Mouse (Mus musculus): Measurements from ENCODE around the gene F8a. TPM values are rescaled to one million over a fixed set of nuclear protein-coding genes. Genes with fewer than 3 reads are reported as not detected.
A peak's percentile ranks its signal among the peaks of the same experiment; 100 is the strongest.
"Not testable (repeated sequence)": the region's sequence is repeated elsewhere in the genome, so short reads cannot be mapped to it uniquely, and the experiment has no call there.

F8a gene
- 8.4 and 9.2 TPM in 2 replicates for polyA plus RNA-seq (2014; fragmentation: Nextera tagmentation; extraction: Ambion mirVana)

DNA sequence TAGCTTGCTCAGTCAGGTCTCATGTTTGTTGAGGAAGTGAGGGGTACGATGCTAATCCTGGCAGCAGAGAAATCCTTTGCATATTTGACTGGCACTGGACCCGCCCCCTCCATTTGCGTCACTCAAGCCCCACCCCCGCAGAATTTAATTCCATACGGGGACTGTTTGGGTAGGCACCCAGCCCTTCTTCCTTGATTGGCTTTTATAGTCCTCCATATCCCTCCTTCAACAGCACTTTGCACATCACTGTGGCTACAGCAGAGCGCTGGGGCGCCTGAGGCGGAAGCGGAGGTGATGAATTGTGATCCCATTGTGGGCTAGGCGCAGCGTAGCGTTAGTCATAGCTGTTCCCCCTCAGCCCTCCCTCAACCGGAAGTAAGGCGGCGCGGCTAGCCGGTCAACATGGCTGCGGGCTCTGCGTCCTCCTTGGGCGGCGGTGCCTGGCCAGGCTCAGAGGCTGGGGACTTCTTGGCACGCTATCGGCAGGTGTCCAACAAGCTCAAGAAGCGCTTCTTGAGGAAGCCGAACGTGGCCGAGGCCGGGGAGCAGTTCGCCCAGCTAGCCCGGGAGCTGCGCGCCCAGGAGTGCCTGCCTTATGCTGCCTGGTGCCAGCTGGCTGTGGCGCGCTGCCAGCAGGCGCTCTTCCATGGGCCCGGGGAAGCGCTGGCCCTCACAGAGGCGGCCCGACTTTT, at the start of gene F8a:
F8a (plus strand) TSS at position 378 of the 692 bp plus-strand sequence.
- WGBS (ENCODE audit: insufficient replicate concordance): 10% methylated on average over 35 of the region's 39 CpGs

DNA sequence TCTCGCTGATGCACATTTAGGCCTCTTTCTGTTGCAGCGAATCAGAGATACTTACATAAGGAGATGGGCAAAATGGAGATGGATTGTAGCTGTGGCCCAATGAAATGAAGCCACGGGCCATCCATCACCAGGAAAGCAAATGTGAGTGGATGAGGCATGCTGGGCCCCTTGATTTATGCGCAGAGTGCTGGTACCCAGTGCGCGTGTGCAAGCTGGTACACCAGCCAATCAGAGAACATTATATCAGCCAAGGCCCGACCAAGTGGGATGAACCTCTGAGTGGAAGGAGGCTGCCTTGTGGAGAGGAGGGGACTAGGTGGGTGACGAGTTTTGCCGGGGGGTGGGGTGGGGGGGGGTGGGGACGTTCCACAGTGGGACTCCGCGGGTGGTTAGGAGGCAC, 36.2 kb upstream of the F8a start, which contains the start of gene Xlr3b:
Xlr3b (plus strand) TSS at position 274 of the 400 bp plus-strand sequence.
- H3K36me3 ChIP-seq (ENCODE audit: control insufficient read depth, insufficient read depth, low read length); H3K9me3 ChIP-seq (replicated peaks; ENCODE audit: control insufficient read depth, low read length); H3K27ac ChIP-seq (ENCODE audit: low read depth, low read length); H3K4me1 ChIP-seq (ENCODE audit: control insufficient read depth, insufficient read depth, low read length); H3K4me3 ChIP-seq (ENCODE audit: low read depth, low read length); ATAC-seq (replicated peaks; ENCODE audit: insufficient number of reproducible peaks, low FRiP score, low TSS enrichment); H3K4me2 ChIP-seq; H3K9ac ChIP-seq (ENCODE audit: low read depth, low read length); H3K27me3 ChIP-seq (ENCODE audit: control insufficient read depth, insufficient read depth, low read length): not testable (repeated sequence)
- 75% methylated on average over 11 of the region's 12 CpGs for WGBS (ENCODE audit: insufficient replicate concordance)

More for the DNA sequence above, at the start of gene F8a:
- Histone ChIP-seq H3K4me2 (peak within 1 kb of the TSS; percentile 81), H3K27ac (ENCODE audit: low read depth, low read length) (peak within 1 kb of the TSS; percentile 73), H3K4me1 (ENCODE audit: control insufficient read depth, insufficient read depth, low read length) (no peaks in the 10 kb centered on the region), H3K27me3 (ENCODE audit: control insufficient read depth, insufficient read depth, low read length) (peaks cover 10% of the 10 kb centered on the region), H3K9me3 (replicated peaks; ENCODE audit: control insufficient read depth, low read length) (no peaks in the 10 kb centered on the region), H3K36me3 (ENCODE audit: control insufficient read depth, insufficient read depth, low read length) (no peaks in the 10 kb centered on the region), H3K4me3 (ENCODE audit: low read depth, low read length) (peak within 1 kb of the TSS; percentile 58), H3K9ac (ENCODE audit: low read depth, low read length) (peak within 1 kb of the TSS; percentile 72)
- peak; percentile 89 for ATAC-seq (replicated peaks; ENCODE audit: insufficient number of reproducible peaks, low FRiP score, low TSS enrichment)

DNA sequence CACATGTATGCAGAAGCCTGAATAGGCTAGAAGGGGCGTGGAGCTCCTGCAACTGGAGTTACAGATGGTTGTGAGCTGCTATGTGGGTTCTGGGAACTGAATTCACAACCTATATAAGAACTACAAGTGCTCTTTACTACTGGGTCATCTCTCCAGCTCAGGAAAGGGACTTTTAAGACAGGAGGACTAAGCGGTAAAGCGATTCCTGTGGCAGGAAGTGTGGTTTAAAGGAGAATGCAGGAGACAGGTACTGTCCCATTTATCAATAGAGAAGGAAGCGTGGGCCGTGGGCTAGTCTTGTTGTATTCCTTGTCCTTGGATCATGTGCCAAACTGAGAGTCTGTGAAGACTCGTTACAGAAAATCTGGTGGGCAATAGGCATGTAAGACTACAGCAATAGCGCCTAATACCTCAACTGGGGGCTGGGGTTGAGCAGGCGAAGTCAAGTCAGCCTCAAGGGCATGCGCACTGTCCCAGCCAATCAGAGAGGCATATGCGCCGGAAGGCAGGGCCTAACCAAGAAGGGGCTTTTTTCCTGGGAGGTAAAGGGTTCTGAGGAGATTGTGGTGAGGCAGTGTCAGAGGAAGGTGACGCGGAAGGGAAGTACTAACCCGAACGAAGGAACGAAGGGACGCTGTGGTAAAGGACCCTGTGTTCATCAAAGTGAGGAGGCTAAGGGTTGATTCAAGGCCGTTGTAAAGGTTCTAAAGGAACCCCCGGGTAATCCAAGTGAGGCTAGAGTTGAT, 14.1 kb upstream of the F8a start, which contains the start of gene Xlr4b:
Xlr4b (plus strand) TSS at position 515 of the 746 bp plus-strand sequence.
- WGBS (ENCODE audit: insufficient replicate concordance): 70% methylated on average over 12 of the region's 19 CpGs

DNA sequence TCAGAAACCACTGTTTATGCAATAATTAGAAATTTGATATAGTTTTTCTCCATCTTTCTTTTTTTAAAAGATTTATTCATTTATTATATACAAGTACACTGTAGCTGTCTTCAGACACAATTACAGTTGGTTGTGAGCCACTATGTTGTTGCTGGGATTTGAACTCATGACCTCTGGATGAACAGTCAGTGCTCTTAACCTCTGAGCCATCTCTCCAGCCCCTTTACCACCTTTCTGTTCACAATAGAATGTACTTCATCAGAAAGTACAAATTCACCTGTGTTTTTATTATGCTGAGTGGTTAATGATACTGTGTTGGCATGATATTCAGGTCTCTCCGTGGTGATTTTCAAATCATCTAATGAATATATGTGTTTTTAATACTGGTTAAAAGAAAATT, 2.7 kb upstream of the F8a start:
- no peak for ATAC-seq (replicated peaks; ENCODE audit: insufficient number of reproducible peaks, low FRiP score, low TSS enrichment)
- no peak overlapping the region for H3K4me2 ChIP-seq
- no peaks in the 10 kb centered on the region for H3K4me1 ChIP-seq (ENCODE audit: control insufficient read depth, insufficient read depth, low read length)
- no peak overlapping the region for H3K4me3 ChIP-seq (ENCODE audit: low read depth, low read length)
- no peak overlapping the region for H3K9ac ChIP-seq (ENCODE audit: low read depth, low read length)
- H3K27ac ChIP-seq (ENCODE audit: low read depth, low read length): no peak overlapping the region
- no peaks in the 10 kb centered on the region for H3K9me3 ChIP-seq (replicated peaks; ENCODE audit: control insufficient read depth, low read length)
- no peaks in the 10 kb centered on the region for H3K36me3 ChIP-seq (ENCODE audit: control insufficient read depth, insufficient read depth, low read length)
- peaks cover 10% of the 10 kb centered on the region for H3K27me3 ChIP-seq (ENCODE audit: control insufficient read depth, insufficient read depth, low read length)
- 39% methylated on average over 1 of the region's 1 CpGs for WGBS (ENCODE audit: insufficient replicate concordance)

More for the DNA sequence above, 14.1 kb upstream of the F8a start, which contains the start of gene Xlr4b:
- H3K9ac ChIP-seq (ENCODE audit: low read depth, low read length); H3K27ac ChIP-seq (ENCODE audit: low read depth, low read length); H3K36me3 ChIP-seq (ENCODE audit: control insufficient read depth, insufficient read depth, low read length); ATAC-seq (replicated peaks; ENCODE audit: insufficient number of reproducible peaks, low FRiP score, low TSS enrichment); H3K4me1 ChIP-seq (ENCODE audit: control insufficient read depth, insufficient read depth, low read length); H3K27me3 ChIP-seq (ENCODE audit: control insufficient read depth, insufficient read depth, low read length); H3K4me3 ChIP-seq (ENCODE audit: low read depth, low read length); H3K9me3 ChIP-seq (replicated peaks; ENCODE audit: control insufficient read depth, low read length); H3K4me2 ChIP-seq: not testable (repeated sequence)

DNA sequence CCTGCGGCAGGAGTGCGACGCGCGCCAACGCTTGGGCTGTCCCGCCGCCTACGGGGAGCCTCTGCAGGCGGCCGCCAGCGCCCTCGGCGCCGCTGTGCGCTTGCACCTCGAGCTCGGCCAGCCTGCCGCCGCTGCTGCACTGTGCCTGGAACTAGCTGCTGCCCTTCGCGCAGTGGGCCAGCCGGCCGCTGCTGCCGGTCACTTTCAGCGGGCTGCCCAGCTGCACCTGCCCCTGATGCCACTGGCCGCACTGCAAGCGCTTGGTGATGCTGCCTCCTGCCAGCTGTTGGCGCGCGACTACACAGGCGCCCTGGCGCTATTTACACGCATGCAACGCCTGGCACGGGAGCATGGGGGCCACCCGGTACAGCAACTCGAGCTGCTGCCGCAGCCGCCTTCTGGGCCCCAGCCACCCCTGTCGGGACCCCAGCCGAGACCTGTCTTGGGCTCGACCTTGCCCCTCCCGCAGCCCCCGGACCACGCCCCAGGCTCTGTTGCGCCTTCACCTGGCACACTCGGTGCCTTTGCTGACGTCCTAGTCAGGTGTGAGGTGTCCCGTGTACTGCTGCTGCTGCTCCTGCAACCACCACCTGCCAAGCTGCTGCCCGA, 619 bp downstream of the F8a start:
- ATAC-seq (replicated peaks; ENCODE audit: insufficient number of reproducible peaks, low FRiP score, low TSS enrichment): peak; percentile 26; the same call in 1 of the 2 replicates
- WGBS (ENCODE audit: insufficient replicate concordance): 14% methylated on average over 51 of the region's 51 CpGs
- H3K36me3 ChIP-seq (ENCODE audit: control insufficient read depth, insufficient read depth, low read length): no peaks in the 10 kb centered on the region

DNA sequence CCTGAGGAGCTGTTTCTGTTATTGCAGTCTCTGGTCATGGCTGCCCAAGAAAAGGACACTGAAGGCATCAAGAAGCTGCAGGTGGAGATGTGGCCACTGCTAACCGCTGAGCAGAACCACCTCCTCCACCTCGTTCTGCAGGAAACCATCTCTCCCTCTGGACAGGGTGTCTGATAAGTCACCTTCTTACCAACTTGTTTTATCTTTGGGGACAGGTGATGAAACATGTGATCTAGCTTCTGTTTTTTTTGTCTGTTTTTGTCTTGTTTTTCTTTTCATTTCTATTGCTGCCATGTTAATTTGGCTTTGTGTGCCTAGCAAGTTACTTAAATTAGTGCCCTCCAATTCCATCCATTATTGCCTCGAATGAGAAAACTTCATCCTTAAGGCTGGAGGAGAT, 1.2 kb downstream of the F8a start:
- no peaks in the 10 kb centered on the region for H3K4me1 ChIP-seq (ENCODE audit: control insufficient read depth, insufficient read depth, low read length)
- peaks cover 10% of the 10 kb centered on the region for H3K27me3 ChIP-seq (ENCODE audit: control insufficient read depth, insufficient read depth, low read length)
- peak overlapping the region; percentile 58 for H3K4me3 ChIP-seq (ENCODE audit: low read depth, low read length)
- H3K36me3 ChIP-seq (ENCODE audit: control insufficient read depth, insufficient read depth, low read length): no peaks in the 10 kb centered on the region
- peak overlapping the region; percentile 81 for H3K4me2 ChIP-seq
- H3K27ac ChIP-seq (ENCODE audit: low read depth, low read length): no peak overlapping the region
- 31% methylated on average over 3 of the region's 3 CpGs for WGBS (ENCODE audit: insufficient replicate concordance)
- no peaks in the 10 kb centered on the region for H3K9me3 ChIP-seq (replicated peaks; ENCODE audit: control insufficient read depth, low read length)
- peak overlapping the region; percentile 72; the same call in 1 of the 2 replicates for H3K9ac ChIP-seq (ENCODE audit: low read depth, low read length)
- no peak for ATAC-seq (replicated peaks; ENCODE audit: insufficient number of reproducible peaks, low FRiP score, low TSS enrichment)

More for the DNA sequence above, 619 bp downstream of the F8a start:
- Histone ChIP-seq H3K27ac (ENCODE audit: low read depth, low read length) (peak overlapping the region; percentile 73), H3K4me1 (ENCODE audit: control insufficient read depth, insufficient read depth, low read length) (no peaks in the 10 kb centered on the region), H3K4me2 (peak overlapping the region; percentile 81), H3K9ac (ENCODE audit: low read depth, low read length) (peak overlapping the region; percentile 72), H3K4me3 (ENCODE audit: low read depth, low read length) (peak overlapping the region; percentile 58), H3K9me3 (replicated peaks; ENCODE audit: control insufficient read depth, low read length) (no peaks in the 10 kb centered on the region), H3K27me3 (ENCODE audit: control insufficient read depth, insufficient read depth, low read length) (peaks cover 10% of the 10 kb centered on the region)

DNA sequence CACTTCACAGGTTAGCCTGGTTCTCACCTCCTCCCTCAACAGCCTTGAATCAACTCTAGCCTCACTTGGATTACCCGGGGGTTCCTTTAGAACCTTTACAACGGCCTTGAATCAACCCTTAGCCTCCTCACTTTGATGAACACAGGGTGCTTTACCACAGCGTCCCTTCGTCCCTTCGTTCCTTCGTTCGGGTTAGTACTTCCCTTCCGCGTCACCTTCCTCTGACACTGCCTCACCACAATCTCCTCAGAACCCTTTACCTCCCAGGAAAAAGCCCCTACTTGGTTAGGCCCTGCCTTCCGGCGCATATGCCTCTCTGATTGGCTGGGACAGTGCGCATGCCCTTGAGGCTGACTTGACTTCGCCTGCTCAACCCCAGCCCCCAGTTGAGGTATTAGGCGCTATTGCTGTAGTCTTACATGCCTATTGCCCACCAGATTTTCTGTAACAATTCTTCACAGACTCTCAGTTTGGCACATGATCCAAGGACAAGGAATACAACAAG, 14.8 kb downstream of the F8a start, which contains the start of gene Xlr4c:
Xlr4c (minus strand) TSS at position 310 of the 505 bp plus-strand sequence.
- not testable (repeated sequence) for H3K27me3 ChIP-seq (ENCODE audit: control insufficient read depth, insufficient read depth, low read length); H3K4me2 ChIP-seq; H3K4me1 ChIP-seq (ENCODE audit: control insufficient read depth, insufficient read depth, low read length); H3K36me3 ChIP-seq (ENCODE audit: control insufficient read depth, insufficient read depth, low read length); H3K27ac ChIP-seq (ENCODE audit: low read depth, low read length); H3K9me3 ChIP-seq (replicated peaks; ENCODE audit: control insufficient read depth, low read length); H3K4me3 ChIP-seq (ENCODE audit: low read depth, low read length); H3K9ac ChIP-seq (ENCODE audit: low read depth, low read length); ATAC-seq (replicated peaks; ENCODE audit: insufficient number of reproducible peaks, low FRiP score, low TSS enrichment)
- WGBS (ENCODE audit: insufficient replicate concordance): 77% methylated on average over 12 of the region's 14 CpGs

DNA sequence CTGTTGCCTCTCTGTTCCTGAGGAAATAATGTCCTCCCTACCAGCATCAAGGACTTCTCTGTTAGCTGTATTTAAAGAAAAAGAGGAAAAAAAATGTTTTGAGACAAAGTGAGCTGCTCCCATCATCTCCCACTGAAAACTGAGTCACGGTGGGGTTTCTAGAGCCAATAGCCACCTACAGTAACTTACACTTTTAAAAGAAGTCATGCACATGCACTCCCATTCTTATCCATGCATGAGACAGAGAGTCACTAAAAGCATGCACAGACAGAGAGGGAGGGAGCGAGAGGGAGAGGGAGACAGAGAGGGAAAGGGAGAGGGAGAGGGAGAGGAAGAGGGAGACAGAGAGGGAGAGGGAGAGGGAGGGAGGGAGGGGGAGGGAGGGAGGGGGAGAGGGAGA, 34.3 kb downstream of the F8a start:
- H3K27ac ChIP-seq (ENCODE audit: low read depth, low read length); ATAC-seq (replicated peaks; ENCODE audit: insufficient number of reproducible peaks, low FRiP score, low TSS enrichment); H3K4me3 ChIP-seq (ENCODE audit: low read depth, low read length); H3K9ac ChIP-seq (ENCODE audit: low read depth, low read length); H3K36me3 ChIP-seq (ENCODE audit: control insufficient read depth, insufficient read depth, low read length); H3K4me2 ChIP-seq; H3K4me1 ChIP-seq (ENCODE audit: control insufficient read depth, insufficient read depth, low read length); H3K9me3 ChIP-seq (replicated peaks; ENCODE audit: control insufficient read depth, low read length); H3K27me3 ChIP-seq (ENCODE audit: control insufficient read depth, insufficient read depth, low read length): not testable (repeated sequence)
- WGBS (ENCODE audit: insufficient replicate concordance): 58% methylated on average over 1 of the region's 2 CpGs
